Mouse (Mus musculus) megakaryocyte, adult 5-6 weeks (primary cell): ENCODE measurements at regions not wholly inside any gene's neighbourhood (a gene's known extent, or its start where the extent isn't known, plus 50 kb on each side); places are given as distances from the start of the nearest gene placed in this dataset.

Source experiments
- ATAC-seq: 2 replicates; pipeline ENCODE4 v1.8.0; 2016; ENCODE audit warnings: mild to moderate bottlenecking, inconsistent platforms; ENCODE audit not compliant: poor library complexity, severe bottlenecking

DNA sequence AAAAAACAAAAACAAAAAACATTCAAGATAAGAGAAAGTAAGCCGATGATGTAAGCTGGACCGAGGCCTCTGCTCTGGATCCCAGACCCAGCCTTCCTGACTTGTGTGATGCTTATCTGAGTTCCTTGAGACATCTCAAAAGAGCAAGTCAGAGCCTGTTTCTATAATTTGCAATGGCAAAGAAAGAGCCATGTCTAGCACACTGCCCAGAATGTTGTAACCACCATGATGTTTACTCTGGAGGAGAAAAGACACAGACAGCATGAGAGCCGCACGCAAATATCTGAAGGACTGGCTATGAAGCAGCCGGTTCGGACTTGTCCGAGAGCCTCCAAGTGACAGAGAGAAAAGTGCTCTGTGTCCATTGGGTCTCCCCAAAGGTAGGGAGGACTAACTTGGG, 52.2 kb upstream of the C1qtnf3 start:
- ATAC-seq: no peak

DNA sequence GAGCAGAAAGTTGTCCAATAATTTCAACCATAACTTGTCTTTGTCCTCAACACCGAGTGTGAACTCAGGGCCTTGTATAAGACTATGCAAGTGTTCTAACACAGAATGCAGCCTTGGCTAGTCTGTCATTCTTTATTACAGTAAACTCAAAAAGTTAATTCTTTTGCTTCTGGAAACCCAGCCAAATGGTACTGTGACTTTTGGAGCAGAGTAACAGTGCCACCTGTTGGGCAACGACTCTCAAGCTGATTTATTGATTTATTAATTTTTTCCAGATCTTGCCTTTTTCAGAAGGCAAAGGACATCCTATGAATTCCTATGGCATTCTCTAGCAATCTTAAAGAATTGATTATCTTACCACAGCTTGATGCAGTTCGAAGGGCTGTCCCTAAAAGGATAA, 51.1 kb upstream of the C1qtnf3 start:
- no peak for ATAC-seq

DNA sequence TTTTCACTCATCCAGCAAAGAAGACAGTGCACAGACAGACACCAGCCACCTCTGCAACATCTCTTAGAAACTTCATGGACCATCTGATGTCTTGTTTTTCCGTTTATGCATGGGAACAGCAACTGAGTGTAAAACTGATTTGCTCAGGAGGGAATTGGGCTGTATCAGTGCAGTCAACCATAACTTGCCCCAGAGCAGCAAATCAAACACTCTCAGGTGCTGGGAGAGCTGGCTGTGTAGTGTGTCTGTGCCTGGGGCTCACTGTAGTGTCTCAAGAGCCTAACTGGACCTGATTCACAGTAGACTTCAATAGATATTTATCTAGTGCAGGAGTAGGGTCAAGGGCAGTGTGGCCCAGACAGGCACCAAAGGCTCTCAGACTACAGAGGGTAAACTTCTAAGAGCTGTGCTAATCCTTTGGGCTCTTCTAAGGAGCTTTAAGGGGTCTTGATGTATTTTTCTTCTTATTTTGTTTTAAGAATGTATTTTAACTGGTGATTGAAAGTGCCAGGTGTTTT, 50.3 kb upstream of the C1qtnf3 start:
- ATAC-seq: no peak
